Comparison of ENCODE assay signal across 9 mouse cellular contexts in genomic region chr14:54583681-54584338, GRCm38 (mm10). TPM values are rescaled to one million over a fixed set of nuclear protein-coding genes. Genes with fewer than 3 reads are reported as not detected.
DNase-seq lines count a peak whose midpoint lies in the region; ATAC-seq and TF ChIP-seq lines count a peak whose summit lies in the region.
"Had no signal": no experiment of that assay in that cellular context is flagged by ENCODE, and none has a peak within 500 bp of the region (broad histone marks: within the 10 kb centered on the region; RNA-seq: fewer than 3 reads in every experiment).

No protein-coding gene starts in this region.

- no peak for ATAC-seq in cerebellum, adult (ENCODE audit: insufficient number of reproducible peaks, low FRiP score, low TSS enrichment)
- 0 out of 2 replicates have a peak, but pooled peaks have one; percentile 35 for ATAC-seq in forebrain, embryonic 15.5 days (replicated peaks)
- peak; percentile 64; the same call in 1 of the 2 replicates for ATAC-seq in kidney, postnatal 0 days (replicated peaks; ENCODE audit: low FRiP score, low read depth)

- no peaks in the 10 kb centered on the region for H3K27me3 ChIP-seq in forebrain, embryonic 15.5 days
- no peaks in the 10 kb centered on the region for H3K27me3 ChIP-seq in kidney, postnatal 0 days (ENCODE audit: insufficient read depth, low read length)

- peak; percentile 49 for DNase-seq in cerebellum, adult 11 months
- DNase-seq in 416B (ENCODE audit: low read depth) = peak; percentile 73
- peak; percentile 75 for DNase-seq in brain, adult 2 months (ENCODE audit: low read depth, low spot score)
- peak; percentile 82 for DNase-seq in kidney, postnatal 0 days (ENCODE audit: low spot score)
- DNase-seq in lung, postnatal 25 days (ENCODE audit: low spot score) = peak; percentile 73
- DNase-seq in spleen, postnatal 4 days (ENCODE audit: low spot score in 2 of 2) = peak; percentile 62 to 83

- peak; percentile 81 for TF ChIP-seq CTCF in kidney, postnatal 0 days (IDR thresholded peaks at IDR 0.05; ENCODE audit: low read depth)

- no peak overlapping the region for H3K4me3 ChIP-seq in forebrain, embryonic 15.5 days
- H3K4me3 ChIP-seq in kidney, postnatal 0 days (replicated peaks; ENCODE audit: low read depth, low read length) = no peak overlapping the region

- H3K9ac ChIP-seq in forebrain, embryonic 15.5 days (replicated peaks) = no peak overlapping the region
- no peak overlapping the region for H3K9ac ChIP-seq in kidney, postnatal 0 days (ENCODE audit: low read depth, low read length)

- 0 out of 2 replicates have a peak, but pooled peaks cover 5% of the 10 kb centered on the region for H3K36me3 ChIP-seq in forebrain, embryonic 15.5 days
- H3K36me3 ChIP-seq in kidney, postnatal 0 days (ENCODE audit: insufficient read depth, low read length) = peaks cover 11% of the 10 kb centered on the region; the same call in 1 of the 2 replicates

- no peak overlapping the region for H3K27ac ChIP-seq in forebrain, embryonic 15.5 days (replicated peaks)
- no peak overlapping the region for H3K27ac ChIP-seq in kidney, postnatal 0 days

- WGBS in forebrain, embryonic 15.5 days = 44% methylated on average over 7 of the region's 7 CpGs
- WGBS in kidney, postnatal 0 days = 36% methylated on average over 7 of the region's 7 CpGs

- no peaks in the 10 kb centered on the region for H3K9me3 ChIP-seq in forebrain, embryonic 15.5 days
- H3K9me3 ChIP-seq in kidney, postnatal 0 days (replicated peaks; ENCODE audit: low read length) = no peaks in the 10 kb centered on the region

- H3K4me2 ChIP-seq in forebrain, embryonic 15.5 days (replicated peaks) = no peak overlapping the region
- no peak overlapping the region for H3K4me2 ChIP-seq in kidney, postnatal 0 days (ENCODE audit: low read length)

- H3K4me1 ChIP-seq in forebrain, embryonic 15.5 days = no peaks in the 10 kb centered on the region
- peaks cover 1% of the 10 kb centered on the region; the same call in 1 of the 2 replicates for H3K4me1 ChIP-seq in kidney, postnatal 0 days (replicated peaks; ENCODE audit: insufficient read depth, low read length)

RNA-seq across cellular contexts. Expression of gene Ajuba, which starts 6.5 kb away (rescaled TPM):
- 11.1 and 13.1 TPM in 2 replicates for polyA plus RNA-seq in forebrain, embryonic 15.5 days (2015; fragmentation: Nextera tagmentation; extraction: Ambion mirVana)
- 34.6 and 40.9 TPM in 2 replicates for polyA plus RNA-seq in kidney, postnatal 0 days (2015; fragmentation: Nextera tagmentation; extraction: Ambion mirVana)

RNA-seq across cellular contexts. Expression of gene 4931414P19Rik, which starts 22.0 kb away (rescaled TPM):
- polyA plus RNA-seq in forebrain, embryonic 15.5 days (2015; fragmentation: Nextera tagmentation; extraction: Ambion mirVana) = 8.0 and 8.9 TPM in 2 replicates
- polyA plus RNA-seq in kidney, postnatal 0 days (2015; fragmentation: Nextera tagmentation; extraction: Ambion mirVana) = 6.4 TPM in 2 replicates

RNA-seq across cellular contexts. Expression of gene Haus4, which starts 29.4 kb away (rescaled TPM):
- 29.6 and 31.6 TPM in 2 replicates for polyA plus RNA-seq in forebrain, embryonic 15.5 days (2015; fragmentation: Nextera tagmentation; extraction: Ambion mirVana)
- 41.6 and 46.4 TPM in 2 replicates for polyA plus RNA-seq in kidney, postnatal 0 days (2015; fragmentation: Nextera tagmentation; extraction: Ambion mirVana)

RNA-seq across cellular contexts. Expression of gene Psmb5, which starts 34.0 kb away (rescaled TPM):
- polyA plus RNA-seq in forebrain, embryonic 15.5 days (2015; fragmentation: Nextera tagmentation; extraction: Ambion mirVana) = 430 and 444 TPM in 2 replicates
- polyA plus RNA-seq in kidney, postnatal 0 days (2015; fragmentation: Nextera tagmentation; extraction: Ambion mirVana) = 370 and 387 TPM in 2 replicates

RNA-seq across cellular contexts. Expression of gene Psmb11, which starts 37.4 kb away (rescaled TPM):
- polyA plus RNA-seq in forebrain, embryonic 15.5 days (2015; fragmentation: Nextera tagmentation; extraction: Ambion mirVana) = 0.15 TPM in 1 of 2 replicates, not detected in the other
- polyA plus RNA-seq in kidney, postnatal 0 days (2015; fragmentation: Nextera tagmentation; extraction: Ambion mirVana) = 0.13 TPM in 1 of 2 replicates, not detected in the other
- polyA plus RNA-seq: large intestine, adult 2 months had no signal
